ENCODE assay signal across 12 mouse cellular contexts in genomic region chr7:110731091-110731967, GRCm38 (mm10). TPM values are rescaled to one million over a fixed set of nuclear protein-coding genes. Genes with fewer than 3 reads are reported as not detected.
A peak's percentile ranks its signal among the peaks of the same experiment; 100 is the strongest.
DNase-seq lines count a peak whose midpoint lies in the region; ATAC-seq lines count a peak whose summit lies in the region.
"Had no signal": no experiment of that assay in that cellular context is flagged by ENCODE, and none has a peak within 500 bp of the region (broad histone marks: within the 10 kb centered on the region; RNA-seq: fewer than 3 reads in every experiment).

No protein-coding gene starts in this region.

- no peak overlapping the region for H3K4me2 ChIP-seq in midbrain, embryonic 15.5 days
- H3K4me2 ChIP-seq: embryonic facial prominence, embryonic 13.5 days; hindbrain, embryonic 13.5 days had no signal

- no peaks in the 10 kb centered on the region for H3K27me3 ChIP-seq in midbrain, embryonic 10.5 days (ENCODE audit: low read depth, poor library complexity, severe bottlenecking)
- H3K27me3 ChIP-seq in midbrain, embryonic 15.5 days (replicated peaks): no peaks in the 10 kb centered on the region
- H3K27me3 ChIP-seq: embryonic facial prominence, embryonic 13.5 days; hindbrain, embryonic 13.5 days had no signal

- WGBS in midbrain, embryonic 10.5 days: 49% methylated on average over 6 of the region's 6 CpGs
- WGBS in midbrain, embryonic 15.5 days: 48% methylated on average over 6 of the region's 6 CpGs

- no peaks in the 10 kb centered on the region for H3K36me3 ChIP-seq in midbrain, embryonic 10.5 days
- no peaks in the 10 kb centered on the region for H3K36me3 ChIP-seq in midbrain, embryonic 15.5 days (replicated peaks)
- H3K36me3 ChIP-seq: embryonic facial prominence, embryonic 13.5 days; hindbrain, embryonic 13.5 days had no signal

- H3K27ac ChIP-seq in midbrain, embryonic 10.5 days (replicated peaks): peak overlapping the region; percentile 75
- H3K27ac ChIP-seq in midbrain, embryonic 15.5 days: no peak overlapping the region
- H3K27ac ChIP-seq: embryonic facial prominence, embryonic 13.5 days; heart, adult 2 months; hindbrain, embryonic 13.5 days had no signal

- H3K9me3 ChIP-seq in midbrain, embryonic 10.5 days (replicated peaks): 0 out of 2 replicates have a peak, but pooled peaks cover 3% of the 10 kb centered on the region
- H3K9me3 ChIP-seq in midbrain, embryonic 15.5 days: no peaks in the 10 kb centered on the region
- H3K9me3 ChIP-seq: embryonic facial prominence, embryonic 13.5 days; hindbrain, embryonic 13.5 days had no signal

- peaks cover 32% of the 10 kb centered on the region for H3K4me1 ChIP-seq in midbrain, embryonic 10.5 days
- H3K4me1 ChIP-seq in midbrain, embryonic 15.5 days: peaks cover 8% of the 10 kb centered on the region; the same call in 1 of the 2 replicates

- no peak overlapping the region for H3K9ac ChIP-seq in midbrain, embryonic 15.5 days
- H3K9ac ChIP-seq: embryonic facial prominence, embryonic 13.5 days; hindbrain, embryonic 13.5 days had no signal

- DNase-seq in gastrocnemius, postnatal 25 days: peak; percentile 36
- DNase-seq in gastrocnemius, postnatal 4 days (ENCODE audit: low spot score in 2 of 2): no peak
- peak; percentile 29 for DNase-seq in midbrain, embryonic 10.5 days (ENCODE audit: low spot score)
- DNase-seq in forelimb bud, embryonic 11.5 days (ENCODE audit: low read depth, low spot score): peak; percentile 20
- peak; percentile 29 for DNase-seq in testis, postnatal 14 days (ENCODE audit: low spot score)
- DNase-seq in spleen, adult 18-20 months: no peak
- no peak for DNase-seq in cerebellum, adult 9-10 months
- DNase-seq: adrenal gland, adult 2 months; heart, adult 2 months had no signal

- no peak for ATAC-seq in midbrain, embryonic 15.5 days (replicated peaks)

- H3K4me3 ChIP-seq in midbrain, embryonic 10.5 days: no peak overlapping the region
- no peak overlapping the region for H3K4me3 ChIP-seq in midbrain, embryonic 15.5 days
- H3K4me3 ChIP-seq: embryonic facial prominence, embryonic 13.5 days; heart, adult 2 months; hindbrain, embryonic 13.5 days had no signal

RNA-seq across cellular contexts. Expression of gene Ampd3, which starts 36.7 kb away (rescaled TPM):
- 1 to 10 TPM; 3.9 to 9.1 TPM for total RNA-seq in gastrocnemius, postnatal 25 days (2021)
- 1 to 10 TPM; 8.7 to 8.8 TPM for total RNA-seq in gastrocnemius, postnatal 4 days (2021)
- 0.81 and 0.95 TPM in 2 replicates for polyA plus RNA-seq in midbrain, embryonic 10.5 days (2016; fragmentation: Nextera tagmentation; extraction: Ambion mirVana)
- polyA plus RNA-seq in midbrain, embryonic 15.5 days (2015; fragmentation: Nextera tagmentation; extraction: Ambion mirVana): 9.7 and 10.1 TPM in 2 replicates

Comparison
In these comparisons a context has a peak if more than half of its experiments do, and no peak if none do; other contexts are left out.
1. DNase-seq: peak in gastrocnemius, postnatal 25 days (single experiment), midbrain, embryonic 10.5 days (single experiment), forelimb bud, embryonic 11.5 days (single experiment) and testis, postnatal 14 days (single experiment); none in gastrocnemius, postnatal 4 days (0 of 2), spleen, adult 18-20 months (0 of 2) and cerebellum, adult 9-10 months (single experiment).